Mouse (Mus musculus): ENCODE measurements around the gene Rps18.

Rps18 gene

DNA sequence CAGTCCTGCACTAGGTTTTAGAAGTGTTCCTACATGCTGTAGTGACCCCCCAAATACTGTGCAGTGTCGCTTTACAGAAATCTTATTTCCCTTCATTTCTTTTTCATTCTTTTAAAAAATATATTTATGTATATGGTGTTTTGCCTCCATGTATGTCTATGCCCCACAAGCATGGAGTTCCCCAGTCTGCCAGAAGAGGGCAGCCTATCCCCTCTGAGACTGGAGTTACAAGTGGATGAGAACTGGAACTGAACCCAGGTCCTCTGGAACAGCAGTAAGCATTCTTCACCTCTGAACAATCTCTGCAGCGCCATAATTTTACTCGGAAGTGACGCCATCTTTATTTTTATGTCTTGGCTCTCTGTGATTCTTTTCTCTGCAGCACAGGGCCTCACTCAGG lies 13.6 kb upstream of the Rps18 start:
- in situ Hi-C loops (cut with MboI, MseI): no loop called here

DNA sequence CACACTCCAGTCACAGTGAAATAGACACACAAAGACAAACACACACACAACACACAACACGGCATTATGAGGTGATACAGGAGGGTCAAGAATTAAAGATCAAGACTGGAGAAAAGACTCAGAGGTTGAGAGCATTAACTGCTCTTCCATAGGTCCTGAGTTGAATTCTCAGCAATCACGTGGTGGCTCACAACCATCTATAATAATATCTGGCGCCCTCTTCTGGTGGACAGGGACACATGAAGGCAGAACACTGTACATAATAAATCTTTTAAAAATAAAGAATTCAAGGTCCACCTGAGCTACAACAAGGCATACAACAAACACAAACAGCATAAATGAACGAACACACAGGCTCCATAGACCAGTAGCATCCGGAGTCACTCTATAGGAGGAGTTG lies 13.1 kb upstream of the Rps18 start:
- in situ Hi-C loops (cut with MboI, MseI): no loop called here

DNA sequence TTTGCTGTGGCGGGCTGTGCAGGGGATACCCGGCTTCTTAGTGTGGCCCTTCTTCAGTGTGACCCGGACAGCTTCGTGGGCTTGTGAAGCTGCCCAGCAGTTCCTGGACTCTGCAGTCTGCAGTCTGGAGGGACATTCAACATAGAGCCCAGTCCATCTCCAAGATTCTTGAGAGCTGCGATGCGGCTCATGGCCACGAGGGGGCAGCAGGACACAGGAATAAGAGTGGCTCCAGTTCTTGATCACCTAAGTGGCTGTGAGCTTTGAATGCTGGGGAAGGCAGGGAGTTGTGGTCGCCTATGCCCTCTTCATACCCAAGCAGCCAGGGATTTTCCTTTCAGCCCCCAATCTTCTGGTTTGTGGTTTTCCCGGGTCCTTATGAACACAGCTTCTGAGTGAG lies 12.7 kb upstream of the Rps18 start:
- in situ Hi-C loops (cut with MboI, MseI): no loop called here

GRCm38 (mm10) chr17:33965846-33966550 lies 10.2 kb upstream of the Rps18 start:
- in situ Hi-C loops (cut with MboI, MseI): no loop called here

DNA sequence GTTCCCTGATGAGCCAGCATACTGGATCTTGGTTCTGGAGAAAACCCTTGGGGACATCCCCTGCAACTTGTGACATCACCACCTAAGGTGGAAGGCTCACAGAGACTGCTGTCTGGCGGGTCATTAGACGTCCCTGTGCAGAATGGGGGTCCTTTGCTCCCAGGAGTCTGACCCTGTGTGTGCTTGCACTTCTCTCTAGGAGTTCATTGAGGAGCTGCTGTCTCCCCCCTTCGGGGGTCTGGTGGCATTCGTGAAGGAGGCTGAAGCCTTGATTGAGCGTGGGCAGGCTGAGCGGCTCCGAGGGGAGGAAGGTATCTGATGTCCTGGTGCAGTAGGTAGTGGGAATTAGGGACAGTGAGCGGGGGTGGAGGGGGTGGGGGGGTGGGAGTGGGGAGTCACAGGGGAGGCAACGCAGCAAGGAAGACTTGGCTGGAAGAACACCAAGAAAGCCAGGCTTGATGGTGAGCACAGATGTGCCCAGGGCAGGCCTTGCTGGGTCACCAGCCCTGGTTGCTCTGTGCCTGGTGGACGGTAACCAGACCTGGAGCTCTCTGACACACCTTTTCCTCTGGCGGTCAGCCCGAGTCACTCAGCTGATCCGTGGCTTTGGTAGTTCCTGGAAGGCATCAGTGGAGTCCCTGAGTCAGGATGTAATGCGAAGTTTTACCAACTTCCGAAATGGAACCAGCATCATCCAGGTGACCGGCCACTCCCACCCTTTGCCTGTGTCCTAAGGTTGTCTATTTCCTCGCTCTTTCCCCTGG lies 9.5 kb upstream of the Rps18 start:
- in situ Hi-C loops (cut with MboI, MseI): no loop called here

GRCm38 (mm10) chr17:33962876-33963275 lies 7.1 kb upstream of the Rps18 start:
- in situ Hi-C loops (cut with MboI, MseI): no loop called here

DNA sequence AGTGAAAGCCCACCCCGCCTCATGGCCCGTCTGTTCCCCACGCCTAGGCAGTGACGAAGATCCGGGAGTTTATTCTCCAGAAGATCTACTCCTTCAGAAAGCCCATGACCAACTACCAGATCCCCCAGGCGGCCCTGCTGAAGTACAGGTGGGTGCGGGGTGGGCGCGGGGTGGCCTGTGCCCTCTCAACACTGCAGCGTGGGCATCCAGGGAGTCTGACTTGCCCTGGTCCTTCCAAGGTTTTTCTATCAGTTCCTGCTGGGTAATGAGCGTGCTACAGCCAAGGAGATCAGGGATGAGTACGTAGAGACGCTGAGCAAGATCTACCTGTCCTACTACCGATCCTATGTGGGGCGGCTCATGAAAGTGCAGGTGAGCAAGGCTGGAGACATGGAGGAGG lies 4.1 kb upstream of the Rps18 start:
- in situ Hi-C loops (cut with MboI, MseI): loop anchor here (5.0 kb wide), 1 partner anchor 62 kb away; the partner anchor contains the start of gene Ring1

- in situ Hi-C loops (cut with MboI, MseI): loop anchor here (5.0 kb wide), 1 partner anchor 63 kb away; the partner anchor contains the start of gene Ring1
Measured at GRCm38 (mm10) chr17:33959135-33959534, 3.3 kb upstream of the Rps18 start.

GRCm38 (mm10) chr17:33958451-33958850 lies 2.6 kb upstream of the Rps18 start:
- in situ Hi-C loops (cut with MboI, MseI): loop anchor here (5.0 kb wide), 1 partner anchor 64 kb away; the partner anchor contains the start of gene Ring1

DNA sequence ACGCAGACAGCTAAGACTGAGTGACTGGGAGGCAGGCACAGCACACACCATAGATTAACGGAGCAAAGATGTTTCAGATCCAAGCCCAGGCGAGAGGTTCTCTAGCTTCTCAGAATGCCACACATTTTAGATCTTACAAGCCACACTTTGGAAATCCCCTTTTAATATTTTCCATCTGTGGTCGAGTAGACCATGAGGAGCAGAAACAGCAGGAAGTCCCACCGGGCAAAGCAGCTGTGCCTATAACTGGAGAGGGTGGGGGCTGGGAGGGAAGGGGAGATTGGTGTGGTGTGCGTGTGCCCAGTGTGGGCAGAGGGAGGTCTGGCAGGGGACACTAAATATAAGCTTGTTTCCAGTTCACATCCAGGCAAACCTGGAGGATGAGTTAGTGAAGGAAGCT lies 1.7 kb upstream of the Rps18 start:
- in situ Hi-C loops (cut with MboI, MseI): loop anchor here (5.0 kb wide), 1 partner anchor 65 kb away; the partner anchor contains the start of gene Ring1

DNA sequence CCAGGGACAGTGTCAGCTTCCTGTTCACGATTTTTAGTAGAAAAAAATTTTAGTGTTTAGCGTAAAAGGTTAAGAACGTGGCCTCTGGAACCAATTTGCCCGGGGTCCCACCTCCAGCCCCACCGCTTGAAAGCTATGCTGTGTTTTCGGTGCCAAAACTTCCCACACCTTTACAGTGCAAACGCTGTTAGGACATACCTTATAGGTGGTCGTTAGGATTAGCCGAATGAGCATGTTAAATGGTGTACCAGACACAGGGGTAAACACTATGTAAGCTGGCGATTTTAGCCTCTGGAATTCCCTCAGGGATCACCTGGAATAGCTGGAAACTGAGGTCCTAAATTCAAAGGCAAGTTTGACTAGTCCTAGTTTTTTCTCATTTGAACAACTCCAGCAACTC lies 535 bp upstream of the Rps18 start:
- in situ Hi-C loops (cut with MboI, MseI): loop anchor here (5.0 kb wide), 1 partner anchor 66 kb away; the partner anchor contains the start of gene Ring1

- in situ Hi-C loops (cut with MboI, MseI): loop anchor here (5.0 kb wide), 2 partner anchors 42 to 67 kb away; partner anchors contain the start of gene Ring1
Measured at GRCm38 (mm10) chr17:33954646-33955554, 901 bp downstream of the Rps18 start.

GRCm38 (mm10) chr17:33953961-33954565 lies 1.7 kb downstream of the Rps18 start:
- in situ Hi-C loops (cut with MboI, MseI): loop anchor here (5.0 kb wide), 1 partner anchor 43 kb away; no protein-coding TSS in a partner anchor

- in situ Hi-C loops (cut with MboI, MseI): loop anchor here (5.0 kb wide), 1 partner anchor 44 kb away; no protein-coding TSS in a partner anchor
Measured at GRCm38 (mm10) chr17:33953310-33953709, 2.5 kb downstream of the Rps18 start.

DNA sequence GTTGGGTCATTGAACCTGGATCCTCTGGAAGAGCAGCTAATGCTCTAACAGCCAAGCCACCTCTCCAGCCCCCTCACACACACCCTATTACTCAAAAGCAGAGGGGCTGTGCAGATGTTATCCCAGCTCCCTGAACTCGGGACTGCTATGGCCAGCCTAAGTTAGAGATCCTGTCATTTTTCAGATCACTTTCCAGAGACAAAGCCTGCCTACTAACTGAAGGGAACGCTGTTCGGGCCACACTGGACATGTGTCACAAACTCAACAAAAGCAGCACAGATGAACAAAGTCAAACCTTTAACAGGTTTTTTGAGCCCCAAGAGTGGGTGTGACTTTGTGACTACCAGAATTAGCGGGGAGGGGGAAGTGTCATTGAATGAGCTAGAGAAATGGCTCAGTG lies 2.9 kb downstream of the Rps18 start:
- in situ Hi-C loops (cut with MboI, MseI): loop anchor here (5.0 kb wide), 1 partner anchor 44 kb away; no protein-coding TSS in a partner anchor

- in situ Hi-C loops (cut with MboI, MseI): loop anchor here (5.0 kb wide), 1 partner anchor 45 kb away; no protein-coding TSS in a partner anchor
Measured at GRCm38 (mm10) chr17:33952015-33952414, 3.8 kb downstream of the Rps18 start.

- in situ Hi-C loops (cut with MboI, MseI): loop anchor here (5.0 kb wide), 1 partner anchor 46 kb away; no protein-coding TSS in a partner anchor
Measured at GRCm38 (mm10) chr17:33951021-33951946, 4.5 kb downstream of the Rps18 start, which contains the start of gene B3galt4. Gene B3galt4, minus strand, starts transcription at chr17:33951488.

DNA sequence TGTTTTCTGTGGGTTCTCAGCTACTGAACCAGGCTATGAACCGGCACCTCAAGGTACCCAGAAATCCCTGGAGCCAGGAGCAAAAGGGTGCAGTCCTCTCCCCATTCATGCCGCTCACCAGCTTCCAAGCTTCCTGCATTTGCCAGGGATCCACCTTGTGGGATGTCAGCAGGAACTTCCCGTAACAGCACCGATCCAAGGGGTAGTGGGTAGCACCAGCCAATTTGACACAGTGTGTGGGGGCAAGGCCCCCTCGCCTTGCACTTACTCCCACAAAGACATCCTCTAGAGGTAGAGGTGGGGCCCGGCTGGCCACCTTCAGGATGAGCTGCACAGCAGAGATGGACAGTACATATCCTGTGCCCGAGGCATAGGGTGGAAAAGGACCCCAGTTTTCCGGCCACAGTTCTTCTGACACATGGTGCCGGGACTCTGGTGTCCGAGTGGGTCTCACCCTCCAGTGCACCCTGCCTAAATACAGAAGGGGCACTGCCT lies 5.6 kb downstream of the Rps18 start:
- in situ Hi-C loops (cut with MboI, MseI): loop anchor here (5.0 kb wide), 1 partner anchor 47 kb away; no protein-coding TSS in a partner anchor

DNA sequence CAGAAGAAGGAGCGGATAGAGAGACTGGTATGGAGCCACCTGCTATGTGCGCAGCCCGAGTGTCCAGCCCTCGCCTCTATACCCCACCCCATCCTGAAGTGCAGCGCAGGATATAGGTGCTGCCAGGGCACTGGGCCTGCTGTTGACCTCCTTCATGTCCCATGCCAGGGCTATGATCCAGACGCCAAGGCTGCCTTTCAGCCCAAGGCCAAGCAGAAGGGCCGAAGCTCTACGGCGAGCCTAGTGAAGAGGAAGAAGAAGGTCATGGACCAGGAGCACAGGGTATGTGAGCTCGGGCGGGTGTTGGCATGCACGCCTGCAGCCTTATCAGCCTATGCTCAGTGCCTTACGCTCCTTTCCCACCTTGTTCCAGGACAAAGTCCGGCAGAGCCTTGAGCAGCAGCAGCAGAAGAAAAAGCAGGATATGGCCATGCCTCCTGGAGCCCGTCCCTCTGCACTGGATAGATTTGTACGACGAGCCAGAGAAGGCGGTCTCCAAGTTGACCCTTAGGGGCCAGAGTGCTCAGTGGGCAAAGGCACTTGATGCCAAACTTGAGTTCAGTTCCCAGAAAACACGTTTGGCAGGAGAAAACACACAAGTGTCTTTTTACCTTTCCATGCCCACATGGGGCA lies 6.8 kb downstream of the Rps18 start:
- in situ Hi-C loops (cut with MboI, MseI): no loop called here
